Mouse (Mus musculus): ENCODE measurements around the gene Bub3.

DNA sequence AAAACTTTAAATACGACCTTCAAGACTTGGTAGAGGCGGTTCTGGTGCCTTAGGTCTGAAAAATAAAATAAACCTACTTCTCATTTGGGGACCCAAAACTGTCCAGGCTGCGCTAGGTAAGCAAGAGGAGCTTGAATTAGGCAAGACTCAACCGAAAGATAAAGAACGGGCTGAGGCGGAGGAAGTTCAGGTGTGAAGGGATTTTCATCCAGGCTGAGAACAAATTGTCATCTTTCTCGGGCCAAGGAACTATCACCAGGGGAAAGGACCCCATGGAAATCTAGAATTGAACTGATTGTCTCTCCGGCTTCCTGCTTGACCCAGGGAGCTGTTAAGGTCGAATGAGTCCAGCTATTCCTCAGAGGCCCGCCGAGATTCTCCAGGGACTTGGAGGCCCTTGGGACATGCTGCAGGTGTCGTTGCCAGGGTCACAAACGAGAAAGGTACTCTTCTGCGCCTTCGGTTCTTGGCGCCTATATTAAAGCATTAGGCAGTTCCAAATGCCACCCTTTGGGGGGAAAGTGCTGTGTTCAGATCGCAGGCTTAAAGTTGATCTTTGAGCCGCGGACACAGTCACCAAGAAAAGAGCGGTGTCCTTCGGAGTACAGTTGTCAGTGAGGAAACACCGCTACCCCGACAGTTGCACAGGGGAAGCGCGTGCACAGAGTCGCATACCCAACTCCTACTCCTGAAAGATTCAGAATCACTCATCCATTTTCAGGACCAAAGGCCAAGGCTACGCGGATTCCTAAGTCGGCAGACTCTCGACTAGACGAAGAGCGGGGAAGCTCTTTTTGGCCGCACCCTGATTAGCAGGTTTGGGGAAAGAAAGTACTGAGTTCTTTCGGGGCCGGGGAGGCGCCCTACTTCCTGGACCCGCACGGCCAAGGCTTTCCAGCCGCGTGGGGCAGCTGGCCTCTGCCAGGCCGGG, 18.6 kb upstream of the Bub3 start:
- TF ChIP-seq CTCF (IDR thresholded peaks at IDR 0.05; ENCODE audit: low read depth) (no peak), EP300 (IDR thresholded peaks at IDR 0.05; ENCODE audit: low read depth) (no peak)
